Mouse (Mus musculus) telencephalon, adult 2 months (tissue): Measurements from ENCODE around the gene Pklr.

ENCODE experiments used
- DNase-seq: peaks from one replicate; pipeline ENCODE4 v3.0.0-alpha.2; 2011; ENCODE audit warnings: low read depth, low spot score

Pklr gene

GRCm38 (mm10) chr3:89193853-89194252, 57.9 kb downstream of the Pklr start:
- no peak for DNase-seq
